Mouse (Mus musculus): ENCODE data around the gene 1700003E16Rik.

Gene 1700003E16Rik

DNA sequence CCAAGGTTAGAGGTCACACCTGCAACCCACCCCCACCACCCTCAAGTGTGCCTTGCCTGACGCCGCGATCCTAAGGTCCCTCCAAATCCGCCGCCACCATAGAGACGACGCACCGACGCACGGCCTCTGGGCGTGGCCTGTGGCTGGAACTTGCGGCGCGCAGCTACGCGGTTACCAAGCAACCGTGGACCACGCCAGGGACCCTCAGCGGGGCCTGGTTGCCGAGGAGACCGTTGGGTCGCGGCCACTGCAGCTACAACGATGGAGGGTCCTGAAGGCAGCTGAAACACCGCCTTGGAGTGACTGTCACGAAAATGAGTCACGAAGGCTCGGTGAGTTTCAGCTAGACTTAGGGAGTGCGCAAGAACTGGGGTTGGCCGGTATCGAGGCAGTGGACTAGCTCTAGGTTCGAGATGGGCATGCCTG lies at the start of gene 1700003E16Rik, which contains the start of gene Wdr54:
1700003E16Rik (plus strand) TSS at position 146 of the 426 bp plus-strand sequence.
Wdr54 (minus strand) TSS at position 139 of the 426 bp plus-strand sequence.
- no peak for DNase-seq

DNA sequence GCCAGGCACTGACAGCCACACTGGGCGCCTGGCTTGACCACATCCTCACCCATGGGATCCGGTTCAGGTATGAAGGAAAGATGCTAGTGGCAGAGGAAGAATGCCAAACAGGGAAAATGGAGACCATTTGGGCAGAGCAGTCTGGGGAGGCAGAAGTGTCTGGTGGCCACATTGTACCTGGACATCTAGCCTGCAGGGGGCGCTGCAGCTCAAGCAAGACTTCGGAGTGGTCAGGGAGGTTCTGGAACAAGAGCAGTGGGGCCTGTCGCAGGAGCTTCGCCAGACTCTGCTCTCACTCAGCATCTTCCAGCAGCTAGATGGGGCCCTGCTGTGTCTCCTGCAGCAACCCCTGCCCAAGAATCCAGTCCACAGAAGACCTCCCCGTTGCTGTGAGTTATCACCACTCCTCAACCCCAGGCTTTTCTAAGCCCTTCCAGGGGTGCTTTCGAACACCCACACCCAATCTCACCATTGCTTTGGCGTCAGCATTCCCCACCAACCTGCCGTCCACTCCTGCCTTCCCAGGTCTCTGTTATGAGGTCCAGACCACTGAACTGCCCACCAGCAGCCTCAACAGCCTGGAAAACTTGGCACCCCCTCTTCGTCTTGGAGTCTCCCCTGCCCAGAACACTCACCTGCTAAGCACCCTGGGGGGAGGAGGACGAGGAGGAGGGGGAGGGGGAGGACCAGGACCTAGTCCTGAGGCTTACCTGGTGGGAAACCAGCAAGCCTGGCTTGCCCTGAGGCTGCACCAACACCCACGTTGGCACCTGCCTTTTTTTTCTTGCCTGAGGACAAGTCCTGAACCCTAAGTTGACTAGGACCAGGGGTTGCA lies 48.4 kb upstream of the 1700003E16Rik start:
- peak; percentile 62 to 69 for DNase-seq

DNA sequence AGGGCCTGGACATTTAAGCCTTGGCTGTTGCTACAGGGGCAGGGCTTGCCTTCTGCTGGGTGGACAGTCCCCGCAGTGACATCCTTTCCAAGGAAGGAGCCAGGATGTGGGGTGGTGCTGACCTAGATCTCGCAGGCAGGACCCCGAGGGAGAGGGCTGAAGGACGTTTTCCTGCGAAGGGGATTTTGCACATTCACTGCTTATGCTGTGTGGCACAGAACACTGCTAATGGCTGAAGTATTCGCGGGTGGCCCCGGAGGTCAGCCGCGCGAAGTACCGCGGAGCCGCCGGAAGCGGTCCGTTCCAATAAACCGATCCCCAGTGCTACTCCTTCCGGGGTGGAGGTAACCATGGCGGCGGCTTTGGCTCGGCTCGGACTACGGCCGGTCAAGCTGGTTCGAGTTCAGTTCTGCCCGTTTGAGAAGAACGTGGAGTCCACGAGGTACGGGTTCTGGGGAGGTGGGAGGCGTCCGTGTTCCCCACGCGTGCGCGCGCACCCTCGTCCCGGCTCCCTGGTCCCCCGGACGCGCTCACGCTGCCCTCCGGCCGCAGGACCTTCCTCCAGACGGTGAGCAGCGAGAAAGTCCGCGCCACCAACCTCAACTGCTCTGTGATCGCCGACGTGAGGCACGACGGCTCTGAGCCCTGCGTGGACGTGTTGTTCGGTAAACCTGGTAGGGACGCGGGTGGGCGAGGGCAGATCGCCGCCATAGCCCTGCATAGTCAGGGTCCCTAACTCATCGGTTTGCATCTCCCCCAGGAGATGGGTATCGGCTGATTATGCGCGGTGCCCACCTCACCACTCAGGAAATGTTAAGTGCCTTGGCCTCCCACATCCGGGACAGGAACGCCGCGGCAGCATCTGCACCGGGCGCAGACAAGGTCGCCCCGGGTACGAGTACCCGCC lies 47.2 kb upstream of the 1700003E16Rik start, which contains the start of gene Mrpl53:
Mrpl53 (plus strand) TSS at position 279 of the 907 bp plus-strand sequence.
- peak; percentile 53 to 64 for DNase-seq

DNA sequence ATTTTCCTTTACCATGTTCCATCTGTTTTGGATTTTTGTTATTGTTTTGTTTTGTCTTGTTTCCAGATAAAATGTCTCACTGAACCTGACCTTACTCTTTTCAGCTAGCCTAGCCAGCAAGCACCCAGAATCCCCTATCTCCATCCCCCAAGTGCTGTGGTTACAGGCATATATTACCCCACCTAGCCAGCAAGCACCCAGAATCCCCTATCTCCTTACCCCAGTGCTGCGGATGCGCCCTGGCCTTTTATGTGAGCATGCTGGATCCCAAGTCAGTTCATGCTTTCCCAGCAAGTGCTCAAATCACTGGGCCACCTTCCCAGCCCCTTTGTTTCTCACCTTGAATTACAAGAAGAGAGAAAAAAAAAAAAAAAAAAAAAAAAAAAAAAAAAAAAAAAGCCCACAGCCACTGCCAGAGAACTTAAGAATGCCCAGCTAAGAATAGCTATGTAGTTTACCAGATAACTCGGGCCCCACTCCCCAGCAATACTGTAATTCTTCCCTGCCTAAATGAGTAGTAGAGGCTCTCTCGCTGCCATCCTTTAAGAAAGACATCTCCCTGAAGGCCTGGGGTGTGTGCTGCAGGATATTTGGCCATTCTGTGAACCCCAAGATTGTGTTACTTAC lies 44.6 kb upstream of the 1700003E16Rik start:
- DNase-seq = no peak

DNA sequence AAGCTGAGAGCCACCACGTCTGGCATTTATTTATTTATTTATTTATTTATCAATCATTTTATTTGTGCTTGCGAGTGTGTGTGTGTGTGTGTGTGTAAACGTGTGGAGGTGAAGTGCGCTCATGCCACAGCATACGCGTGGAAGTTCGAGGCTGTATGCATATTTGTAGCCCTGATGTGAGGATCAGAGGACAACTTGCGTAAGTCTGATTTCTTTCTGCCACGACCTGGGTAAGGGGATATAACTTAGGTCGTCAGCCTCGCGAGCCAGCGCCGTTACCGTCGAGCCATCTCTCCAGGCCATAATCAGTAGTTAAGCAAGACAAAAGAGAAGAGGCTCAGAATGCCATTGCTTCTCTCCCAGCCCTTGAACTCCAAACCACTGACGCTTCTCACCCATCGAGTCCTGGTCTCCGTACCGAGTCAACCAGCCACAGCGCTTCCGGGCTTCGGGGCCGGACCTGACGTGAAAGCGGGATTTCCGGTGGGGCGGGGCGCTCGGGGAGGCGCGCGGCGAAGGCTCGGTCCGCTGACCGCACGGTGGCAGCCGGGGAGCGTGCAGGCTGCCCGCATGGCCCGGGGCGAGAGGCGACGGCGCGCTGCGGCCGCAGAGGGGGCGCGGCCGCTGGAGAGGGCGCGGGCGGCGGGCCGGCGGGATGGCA lies 41.1 kb upstream of the 1700003E16Rik start, which contains the start of gene Mogs:
Mogs (plus strand) TSS at position 486 of the 661 bp plus-strand sequence.
- DNase-seq = peak; percentile 87 to 88

DNA sequence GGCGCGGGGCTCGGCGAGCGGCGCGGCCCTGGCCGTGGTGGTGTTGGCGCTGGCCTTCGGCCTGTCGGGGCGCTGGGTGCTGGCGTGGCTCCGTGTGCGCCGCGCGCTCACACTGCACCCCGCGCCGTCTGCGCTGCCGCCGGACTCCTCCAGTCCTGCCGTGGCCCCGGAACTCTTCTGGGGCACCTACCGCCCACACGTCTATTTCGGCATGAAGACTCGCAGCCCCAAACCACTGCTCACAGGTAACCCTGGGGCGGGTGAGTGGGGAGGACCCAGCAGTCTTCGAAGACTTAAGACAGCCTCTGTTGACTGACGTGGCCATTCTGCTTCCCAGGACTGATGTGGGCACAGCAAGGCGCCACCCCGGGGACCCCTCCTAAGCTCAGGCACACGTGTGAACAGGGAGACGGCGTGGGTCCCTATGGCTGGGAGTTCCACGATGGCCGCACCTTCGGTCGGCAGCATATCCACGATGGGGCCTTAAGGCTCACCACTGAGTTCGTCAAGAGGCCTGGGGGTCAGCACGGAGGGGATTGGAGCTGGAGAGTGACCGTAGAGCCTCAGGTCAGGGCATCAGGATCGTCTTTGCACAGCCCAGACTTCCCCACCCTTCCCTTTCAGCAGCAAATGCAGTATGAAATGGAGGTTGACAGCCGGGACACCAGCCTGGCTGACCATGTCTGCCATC lies 40.4 kb upstream of the 1700003E16Rik start:
- peak in 1 of 2 experiments; percentile 42 for DNase-seq

DNA sequence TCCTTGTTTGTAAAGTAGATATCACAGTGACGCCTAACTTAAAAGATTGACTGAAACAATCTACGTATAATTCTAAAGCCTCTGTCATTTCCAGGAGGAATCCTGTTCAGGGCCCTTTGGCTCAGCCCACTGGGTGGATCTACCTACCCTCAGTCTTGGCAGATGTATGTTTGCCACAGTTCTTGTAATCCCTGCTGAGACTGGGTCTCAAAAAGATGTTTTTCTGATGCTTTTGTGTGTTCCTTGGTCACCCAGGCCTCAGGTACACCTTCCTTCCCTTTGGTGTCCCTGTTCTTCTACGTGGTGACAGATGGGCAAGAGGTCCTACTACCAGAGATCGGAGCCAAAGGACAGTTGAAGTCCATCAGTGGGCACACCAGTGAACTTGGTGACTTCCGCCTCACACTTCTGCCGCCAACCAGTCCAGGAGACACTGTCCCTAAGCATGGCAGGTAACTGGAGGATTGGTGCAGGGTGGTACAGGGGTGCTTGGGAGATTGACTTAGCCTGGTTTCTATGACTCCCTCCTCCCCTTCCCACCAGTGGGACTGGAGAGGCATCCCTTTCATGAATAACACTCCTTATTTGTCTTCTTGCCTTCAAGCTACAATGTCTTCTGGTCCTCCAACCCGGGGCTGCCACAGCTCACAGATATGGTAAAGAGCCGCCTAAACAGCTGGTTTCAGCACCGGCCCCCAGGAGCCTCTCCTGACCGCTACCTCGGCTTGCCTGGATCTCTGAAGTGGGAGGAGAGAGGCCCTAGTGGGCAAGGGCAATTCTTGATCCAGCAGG lies 39.6 kb upstream of the 1700003E16Rik start:
- DNase-seq = no peak

DNA sequence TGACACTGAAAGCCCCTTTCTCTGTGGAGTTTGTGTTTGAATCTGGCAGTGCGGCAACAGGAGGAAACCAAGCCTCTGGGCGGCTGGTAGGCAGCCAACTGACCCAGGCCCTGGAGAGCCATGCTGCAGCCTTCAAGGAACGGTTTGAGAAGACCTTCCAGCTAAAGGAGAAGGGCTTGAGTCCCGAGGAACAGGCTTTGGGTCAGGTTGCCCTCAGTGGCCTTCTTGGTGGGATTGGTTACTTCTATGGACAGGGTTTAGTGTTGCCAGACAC lies 39.1 kb upstream of the 1700003E16Rik start:
- no peak for DNase-seq

DNA sequence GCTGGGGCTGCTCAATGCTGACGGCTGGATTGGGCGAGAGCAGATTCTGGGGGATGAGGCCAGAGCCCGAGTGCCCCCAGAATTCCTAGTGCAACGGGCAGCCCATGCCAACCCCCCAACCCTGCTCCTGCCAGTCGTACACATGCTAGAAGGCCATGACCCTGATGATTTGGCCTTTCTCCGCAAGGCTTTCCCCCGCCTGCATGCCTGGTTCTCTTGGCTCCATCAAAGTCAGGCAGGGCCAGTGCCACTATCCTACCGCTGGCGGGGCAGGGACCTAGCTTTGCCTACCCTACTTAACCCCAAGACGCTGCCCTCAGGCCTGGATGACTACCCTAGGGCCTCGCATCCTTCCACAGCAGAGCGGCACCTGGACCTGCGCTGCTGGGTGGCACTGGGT lies 38.6 kb upstream of the 1700003E16Rik start:
- DNase-seq = no peak

DNA sequence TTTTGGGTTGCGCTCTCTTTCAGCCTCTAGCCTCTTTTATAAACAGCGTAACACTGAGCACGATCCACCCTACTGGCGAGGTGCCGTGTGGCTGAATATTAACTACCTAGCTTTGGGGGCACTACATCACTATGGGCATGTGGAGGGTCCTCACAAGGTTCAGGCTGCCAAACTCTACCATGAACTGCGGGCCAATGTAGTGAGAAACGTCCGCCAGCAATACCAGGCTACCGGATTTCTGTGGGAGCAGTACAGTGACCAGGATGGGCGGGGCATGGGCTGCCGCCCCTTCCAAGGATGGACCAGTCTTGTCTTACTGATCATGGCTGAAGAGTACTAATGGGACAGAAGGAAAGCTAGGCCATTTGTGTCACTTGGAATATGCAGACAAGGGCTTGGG lies 37.8 kb upstream of the 1700003E16Rik start:
- no peak for DNase-seq

DNA sequence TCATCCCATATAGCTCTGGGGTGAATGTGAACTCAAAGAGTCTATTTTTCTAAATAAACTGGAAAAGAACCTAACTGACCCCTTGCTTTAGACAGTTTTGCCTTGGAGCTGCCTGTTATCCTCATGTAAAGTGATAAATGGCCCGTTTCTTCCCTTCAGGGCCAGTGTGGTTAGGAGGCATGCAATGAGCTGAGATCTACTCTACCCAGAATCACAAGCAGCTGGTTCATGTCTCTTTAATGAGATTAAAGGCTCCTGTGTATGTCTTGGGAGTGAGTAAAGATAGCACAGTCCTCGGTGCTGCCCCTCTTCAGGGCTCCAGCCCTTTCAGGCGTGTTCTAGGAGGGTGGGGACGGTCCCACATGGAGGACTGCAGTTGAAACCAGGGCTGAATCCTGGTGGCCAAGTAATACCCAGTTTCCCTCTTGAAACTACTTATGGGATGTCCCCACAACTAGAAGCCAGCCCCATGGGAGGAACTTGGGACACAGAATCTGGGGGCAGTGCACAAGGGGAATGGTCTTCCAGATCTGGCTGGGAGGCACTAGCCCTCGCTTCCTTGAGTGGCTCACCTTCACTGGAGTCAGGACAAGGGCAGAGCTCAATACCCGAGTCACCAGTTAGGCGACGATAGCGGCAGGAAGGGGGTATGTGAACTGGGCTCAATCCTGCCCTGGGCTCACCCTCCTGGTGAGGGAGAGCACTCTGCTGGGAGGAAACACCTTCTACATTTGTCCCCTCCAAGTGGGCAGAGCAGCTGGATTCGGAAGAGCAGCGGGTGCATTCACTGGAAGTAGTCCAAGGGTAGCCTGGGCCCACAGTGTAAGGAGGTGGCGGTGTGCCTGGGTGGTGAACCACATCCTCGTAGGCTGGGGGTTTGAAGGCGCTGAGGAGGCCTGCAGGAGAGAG lies 37.1 kb upstream of the 1700003E16Rik start:
- DNase-seq = peak in 1 of 2 experiments; percentile 21

DNA sequence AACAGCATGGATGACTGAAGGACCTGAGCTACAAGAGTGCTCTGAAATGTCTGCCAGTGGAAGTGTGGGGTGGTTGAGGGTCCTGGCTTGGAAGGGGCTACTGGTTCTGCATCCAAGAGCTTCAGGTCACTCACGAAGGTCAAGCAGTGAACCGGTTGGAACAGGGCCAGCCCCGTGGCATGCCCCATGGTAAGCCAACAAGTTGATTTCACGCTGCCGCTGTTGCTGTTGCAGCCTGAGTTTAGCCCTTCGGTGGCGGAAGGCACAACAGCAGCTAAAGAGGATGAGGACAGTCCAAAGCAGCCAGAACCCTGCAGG lies 36.5 kb upstream of the 1700003E16Rik start:
- DNase-seq = no peak

DNA sequence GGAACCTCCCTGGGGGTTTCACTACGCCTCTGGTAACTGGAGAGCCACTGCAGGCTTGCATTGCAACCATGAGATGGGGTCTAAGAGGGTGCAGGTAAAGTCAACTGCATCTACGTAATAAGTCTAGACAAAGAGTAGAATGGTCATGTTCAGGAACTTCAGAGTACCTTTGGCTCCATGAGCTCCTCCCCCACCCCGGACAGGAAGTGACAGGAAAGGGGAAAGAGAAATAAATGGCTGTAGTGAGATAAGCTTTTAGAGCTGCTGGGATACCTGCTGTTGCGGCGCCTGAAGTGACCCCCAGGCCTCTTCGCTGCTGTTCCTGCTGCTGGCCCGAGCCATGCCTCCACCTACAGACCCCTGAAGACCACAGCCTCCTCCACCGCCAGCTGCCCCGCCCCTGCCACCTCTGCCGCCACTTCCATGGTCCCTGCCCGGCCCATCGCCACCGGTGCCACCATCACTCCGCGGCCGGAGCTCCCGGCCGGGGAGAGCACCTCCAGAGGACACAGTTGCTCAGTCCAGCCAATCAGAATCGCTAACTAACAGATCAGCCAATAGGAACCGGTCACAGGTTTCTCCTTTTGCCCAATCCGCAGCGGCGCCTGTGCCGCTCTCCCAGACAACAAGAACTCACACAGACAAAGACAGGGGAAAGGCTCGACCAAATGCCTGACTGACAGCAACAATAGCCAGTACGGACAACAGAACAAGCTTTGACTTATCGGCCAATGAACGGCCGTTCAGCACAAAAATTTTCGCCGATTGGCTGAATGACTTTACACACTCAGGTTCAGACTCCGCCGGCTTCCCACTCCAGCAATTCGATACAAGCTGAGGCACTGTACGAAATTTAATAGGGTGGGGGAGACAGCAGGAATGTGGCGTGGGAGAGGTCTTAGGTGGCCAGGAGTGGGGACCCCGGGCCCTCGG lies 35.0 kb upstream of the 1700003E16Rik start, which contains the start of gene Wbp1:
Wbp1 (minus strand) TSS at position 630 of the 933 bp plus-strand sequence.
- DNase-seq = peak; percentile 91 to 97

DNA sequence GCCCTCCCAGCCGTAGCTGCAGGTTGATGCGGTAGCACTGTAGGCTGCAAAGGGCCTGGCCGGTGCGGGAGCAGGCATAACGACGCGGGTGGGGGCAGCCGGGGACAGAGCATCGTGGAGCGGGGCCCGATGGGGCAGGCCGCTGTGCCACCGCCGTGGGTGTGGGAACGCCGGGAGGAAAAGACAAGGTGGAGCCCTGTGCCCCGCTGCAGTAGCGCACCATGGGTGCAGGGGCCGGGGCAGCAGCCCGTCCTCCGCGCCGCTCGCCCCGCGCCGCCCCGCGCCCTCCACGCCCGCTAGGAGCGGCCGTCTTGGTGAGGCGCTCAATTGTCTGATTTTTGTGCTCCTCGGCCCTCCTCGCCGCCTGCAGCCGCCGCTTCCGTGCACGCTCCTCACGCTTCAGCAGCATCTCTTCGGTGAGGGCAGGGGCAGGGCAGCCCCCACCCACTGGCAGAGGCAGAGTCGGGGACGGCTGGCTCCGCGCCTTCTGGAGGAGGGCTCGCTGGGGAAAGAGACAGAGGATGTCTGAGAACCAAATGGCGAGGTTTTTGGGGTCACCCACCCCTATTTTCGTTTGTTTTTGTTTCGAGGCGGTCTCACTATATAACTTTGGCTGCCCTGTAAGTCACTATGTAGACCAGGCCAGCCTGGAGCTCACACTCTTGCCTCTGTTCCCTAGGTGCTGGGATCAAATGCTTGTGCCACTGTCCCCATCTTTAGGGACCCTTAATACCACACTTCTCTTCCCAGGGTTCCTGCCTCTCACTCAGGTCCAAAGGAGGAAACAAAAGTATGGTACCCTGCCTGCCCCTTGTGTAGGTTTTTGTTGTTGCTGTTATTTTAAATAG lies 34.1 kb upstream of the 1700003E16Rik start:
- DNase-seq = peak in 1 of 2 experiments; percentile 44

DNA sequence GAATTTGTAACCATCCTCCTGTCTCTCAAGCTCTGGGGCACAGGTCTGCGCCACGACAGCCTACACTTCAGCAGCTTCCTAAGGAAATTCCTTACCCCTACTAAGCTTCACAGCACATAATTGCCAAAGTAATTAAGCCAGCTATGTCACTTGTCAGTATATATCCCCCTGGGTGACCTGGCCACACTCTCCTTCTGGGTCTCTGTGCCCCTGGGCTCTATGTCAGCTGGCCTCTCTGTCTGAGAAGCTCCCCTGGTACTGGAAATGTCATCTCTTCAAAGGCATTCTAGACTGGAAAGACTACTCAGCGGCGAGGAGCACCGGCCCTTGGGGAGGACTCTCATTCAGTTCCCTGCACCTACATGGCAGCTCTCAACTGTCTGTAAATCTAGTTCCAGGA lies 33.2 kb upstream of the 1700003E16Rik start:
- no peak for DNase-seq

DNA sequence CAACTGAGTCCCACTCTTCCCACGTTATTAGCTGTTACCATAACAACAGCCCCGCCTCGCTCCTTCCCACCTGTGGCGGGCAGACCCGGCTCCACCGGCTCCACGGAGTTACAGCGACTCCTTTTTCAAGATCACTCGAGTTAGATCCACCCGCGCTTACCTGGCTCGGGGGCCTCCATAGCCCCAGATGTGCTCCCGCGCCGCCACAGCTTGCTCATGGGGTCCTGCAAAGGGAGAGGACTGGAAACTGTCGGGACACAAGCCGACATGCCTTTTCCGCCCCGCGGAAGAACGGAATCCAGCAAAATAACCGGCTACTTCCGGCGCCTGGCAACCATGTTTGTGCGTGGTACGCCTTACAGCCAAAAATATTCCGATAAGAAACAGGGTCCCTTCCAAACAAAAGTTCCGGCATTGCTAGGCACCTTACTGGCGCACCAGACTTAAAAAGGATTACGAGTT lies 31.3 kb upstream of the 1700003E16Rik start:
- DNase-seq = peak; percentile 77 to 87

DNA sequence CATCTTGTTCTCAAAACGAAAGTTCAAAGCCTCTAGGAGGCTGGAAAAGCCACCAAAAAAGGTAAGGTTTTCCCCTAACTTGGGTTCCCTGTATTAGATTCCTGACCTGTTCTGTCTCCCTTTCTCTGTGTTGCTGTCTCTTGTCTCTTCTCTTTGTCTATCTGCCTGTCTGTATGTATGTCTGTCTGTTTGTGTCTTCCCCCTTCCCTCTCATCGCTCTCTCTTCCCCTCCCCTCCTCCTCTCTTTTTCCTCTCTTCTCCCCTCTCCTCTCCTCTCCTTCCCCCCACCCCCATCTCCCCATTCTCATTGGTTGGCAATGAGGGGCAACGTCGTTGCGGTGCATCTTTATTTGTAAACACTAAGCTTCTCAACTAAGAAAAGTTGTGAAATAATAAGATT lies 30.9 kb upstream of the 1700003E16Rik start, which contains the start of gene Ino80b:
Ino80b (minus strand) TSS at position 101 of the 400 bp plus-strand sequence.
- no peak for DNase-seq

Data from thymus, adult 18-20 months (tissue).